Mouse (Mus musculus) right cerebral cortex, postnatal 25 days (tissue): ENCODE measurements around the gene Arhgap36.

Source experiments
- DNase-seq: peaks from one replicate; pipeline ENCODE4 v3.0.0; 2022

Arhgap36 gene

DNA sequence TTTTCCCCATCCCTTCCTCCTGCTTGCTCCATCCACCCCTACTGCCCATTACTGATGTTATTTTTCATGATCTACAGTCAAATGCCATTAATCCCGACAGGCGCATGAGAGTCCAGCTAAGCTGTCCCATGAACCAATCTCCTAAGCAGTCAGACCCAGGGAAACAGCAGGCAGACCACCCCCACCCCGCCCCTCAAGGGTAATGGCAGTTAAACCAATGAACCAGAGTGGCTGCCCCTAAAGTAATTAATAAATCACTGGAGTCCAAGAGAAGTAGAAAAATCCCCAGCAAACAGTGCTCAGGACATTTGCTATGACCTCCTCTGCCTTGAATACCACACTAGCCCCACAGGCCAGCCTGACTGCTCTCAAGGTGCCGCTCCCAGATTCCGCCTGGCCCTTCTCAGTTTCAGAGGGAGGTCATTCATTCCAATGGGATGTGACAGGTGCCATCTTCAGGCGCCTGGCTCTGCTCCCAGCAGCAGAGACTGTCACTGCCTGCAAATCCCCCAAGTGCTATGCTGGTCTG, at the start of gene Arhgap36:
TSS of gene Arhgap36 (plus strand) at position 504 of the 529 bp plus-strand sequence.
- no peak for DNase-seq

DNA sequence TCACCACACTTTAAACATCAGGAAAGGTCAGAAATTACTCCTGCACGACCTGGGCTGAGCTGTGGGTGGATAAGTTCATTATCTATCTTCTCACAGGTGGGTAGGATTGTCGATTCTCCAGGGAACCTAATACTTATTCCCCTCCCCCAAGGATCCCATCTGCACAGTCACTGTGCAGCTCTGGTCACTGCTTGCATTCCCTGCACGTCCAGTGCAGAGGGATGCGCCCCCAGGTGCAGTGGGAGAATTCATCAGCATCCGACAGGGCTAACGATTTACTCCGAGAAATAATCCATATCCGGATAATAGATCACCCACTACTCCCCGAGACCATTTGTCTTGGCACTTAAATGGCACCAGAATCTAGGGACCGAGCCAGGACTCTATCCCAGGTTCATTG, 6.0 kb upstream of the Arhgap36 start:
- DNase-seq: no peak

DNA sequence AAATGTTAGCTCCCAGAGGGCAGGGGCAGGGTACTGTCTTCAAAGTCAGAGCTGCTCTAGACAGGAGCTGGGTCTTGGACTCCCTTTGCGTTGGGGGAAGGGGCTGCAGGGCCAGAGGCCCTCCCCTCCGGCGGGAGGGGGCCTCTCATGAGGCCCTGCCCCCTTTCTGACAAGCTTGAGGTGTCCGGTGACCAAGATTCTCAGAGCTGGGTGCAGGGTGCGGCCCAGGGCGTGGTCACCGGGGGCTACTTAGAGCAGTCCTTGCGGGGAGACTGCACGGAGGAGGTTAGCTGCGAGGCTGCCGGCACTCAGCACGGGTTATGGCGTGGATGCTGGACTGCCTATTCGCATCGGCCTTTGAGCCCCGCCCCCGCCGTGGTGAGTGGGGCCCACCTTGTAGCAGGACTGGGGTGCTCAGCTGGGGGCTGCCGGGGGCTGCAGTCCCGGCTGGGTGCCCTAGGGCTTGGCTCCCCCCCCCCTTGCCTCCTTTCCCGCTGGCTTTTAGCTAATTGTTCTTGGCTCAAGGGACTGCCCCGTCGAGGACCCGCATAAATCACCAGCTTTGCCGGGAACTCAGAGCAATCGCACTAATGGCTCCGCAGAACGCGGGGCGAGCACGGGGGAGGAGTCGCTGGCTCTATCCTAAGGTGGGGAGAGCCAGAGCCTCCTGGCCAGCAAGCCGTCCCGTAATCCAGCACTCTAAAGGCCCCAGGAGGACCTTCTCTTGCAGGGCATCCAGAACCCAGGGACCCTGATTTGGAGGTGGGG, 6.7 kb downstream of the Arhgap36 start:
- no peak for DNase-seq

DNA sequence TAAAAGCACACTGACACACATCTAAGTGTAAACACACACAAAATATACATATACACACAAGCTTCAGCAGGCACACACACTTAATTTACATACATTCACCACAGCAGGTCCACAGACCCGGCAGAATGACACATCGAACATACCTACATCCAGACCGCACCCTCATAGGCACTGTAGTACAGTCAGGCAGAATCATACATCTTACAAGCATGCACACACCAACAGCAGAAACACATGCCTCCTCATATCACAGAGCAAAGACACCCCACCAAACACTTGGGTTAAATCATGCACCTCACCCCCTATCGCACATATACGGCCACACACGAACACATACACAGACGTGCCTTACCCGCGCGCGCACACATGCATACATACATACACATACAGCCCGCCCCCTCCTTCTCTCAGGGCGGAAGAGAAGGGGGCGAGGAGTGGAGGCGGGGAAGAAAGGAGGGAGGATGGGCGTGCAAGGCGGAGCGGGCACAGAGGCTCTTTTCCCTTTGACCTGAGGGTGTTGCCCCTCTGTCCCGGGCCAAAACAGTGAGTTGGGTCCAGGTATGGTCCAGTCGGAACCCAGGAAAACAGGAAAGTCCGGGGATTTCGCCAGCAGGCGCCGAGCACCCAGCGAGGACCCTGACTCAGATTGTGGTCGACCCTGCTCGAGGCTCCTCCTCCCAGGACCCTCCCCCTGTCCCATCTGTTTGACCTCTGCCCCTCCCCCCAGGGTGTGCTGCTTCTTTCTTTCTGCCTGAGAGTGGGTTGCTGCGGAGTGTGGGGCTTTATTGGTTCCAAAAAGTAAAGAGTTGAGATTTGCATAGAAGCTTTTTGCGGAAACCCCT, 16.4 kb downstream of the Arhgap36 start:
- no peak for DNase-seq

DNA sequence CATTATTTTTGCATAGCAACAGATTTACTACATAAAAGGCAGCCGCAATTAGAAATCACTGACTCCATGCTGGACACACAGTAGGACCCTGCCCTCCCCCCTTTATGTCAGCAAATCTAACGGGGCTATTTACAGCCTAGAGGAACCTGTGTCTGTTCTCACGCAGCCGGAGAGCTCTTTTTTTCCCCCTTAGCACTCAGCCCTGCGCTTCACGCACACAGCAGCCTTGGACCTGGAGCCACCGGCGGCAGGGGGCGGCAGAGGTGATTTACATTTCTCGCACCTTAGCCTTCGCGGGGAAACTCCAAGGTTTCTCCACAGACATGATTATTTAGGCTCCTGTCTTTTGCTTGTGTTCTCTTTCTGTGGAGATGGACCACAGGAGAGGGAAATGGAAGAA, 17.1 kb downstream of the Arhgap36 start:
- DNase-seq: no peak

DNA sequence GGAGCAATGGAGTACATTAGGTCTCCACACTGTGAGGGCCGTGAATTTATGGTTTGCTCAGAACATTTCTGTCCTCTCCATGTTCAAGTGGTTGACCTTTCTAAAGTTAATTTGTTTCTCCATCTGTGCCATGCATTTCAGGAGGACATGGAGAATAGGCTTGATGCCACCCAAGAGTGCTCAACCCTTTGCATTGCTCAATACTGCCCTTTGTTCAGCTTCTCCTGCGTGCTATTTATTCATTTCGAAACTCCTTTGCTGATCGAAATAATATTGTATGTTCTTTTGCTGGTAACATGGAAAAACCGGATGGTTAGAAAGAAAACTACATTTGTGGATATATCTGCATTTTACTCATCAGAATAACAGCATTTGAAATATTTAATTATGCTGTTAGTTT, 25.4 kb downstream of the Arhgap36 start:
- no peak for DNase-seq

DNA sequence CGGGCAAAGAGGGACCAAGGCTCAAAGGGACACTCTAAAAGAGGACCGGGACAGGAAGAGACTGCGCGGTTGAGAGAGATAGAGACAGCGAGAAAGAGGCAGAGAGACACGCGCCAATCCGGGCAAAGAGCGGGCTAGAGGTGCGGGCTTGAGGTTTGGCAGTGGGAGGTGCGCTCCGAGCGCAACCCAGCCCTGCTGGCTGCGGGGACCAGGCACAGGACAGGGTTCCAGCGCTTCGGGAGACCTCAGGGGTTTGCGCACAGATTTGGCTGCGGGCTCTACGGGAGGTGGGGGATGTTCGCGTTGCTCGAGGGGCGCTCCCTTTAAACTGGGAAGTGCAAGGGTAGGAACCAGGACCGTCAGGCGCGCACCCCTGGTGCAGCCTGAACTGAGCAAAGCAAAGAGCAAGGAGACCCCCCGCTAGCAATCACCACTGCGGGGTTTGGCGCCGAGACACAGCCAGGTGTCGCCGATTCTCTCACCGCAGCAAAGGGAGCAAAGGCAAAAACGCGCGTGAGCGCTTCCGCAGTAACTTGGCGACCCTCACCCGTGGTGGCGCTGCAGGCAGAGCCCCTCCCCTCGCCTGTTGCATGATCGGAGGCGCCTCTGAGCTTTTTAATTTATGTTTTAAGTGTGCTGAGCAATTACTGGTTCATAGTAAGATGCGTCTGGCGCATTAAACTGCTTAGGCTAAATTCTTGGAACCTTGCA, 30.1 kb downstream of the Arhgap36 start:
- no peak for DNase-seq
